Mouse (Mus musculus) gonadal fat pad, adult 2 months (tissue): ENCODE data around the gene Hhex. TPM values are rescaled to one million over a fixed set of nuclear protein-coding genes. Genes with fewer than 3 reads are reported as not detected.

Experiments
- DNase-seq: peaks from one replicate; pipeline ENCODE4 v3.0.0-alpha.2; 2012; ENCODE audit warnings: low read depth
- polyA plus RNA-seq: library from polyadenylated mRNA; depleted of rRNA; stranded (reverse); fragments of >200 nt; gene quantifications from 2 replicates; pipeline ENCODE4 v1.2.3, GENCODE M21; 2012; rRNA removed

The Hhex gene
- polyA plus RNA-seq: 2.0 and 3.8 TPM in 2 replicates

GRCm38 (mm10) chr19:37434263-37434951 is at the start of gene Hhex:
Gene Hhex, plus strand, starts transcription at chr19:37434810.
- DNase-seq: no peak

GRCm38 (mm10) chr19:37386126-37386525 is 48.5 kb upstream of the Hhex start:
- DNase-seq: no peak

DNA sequence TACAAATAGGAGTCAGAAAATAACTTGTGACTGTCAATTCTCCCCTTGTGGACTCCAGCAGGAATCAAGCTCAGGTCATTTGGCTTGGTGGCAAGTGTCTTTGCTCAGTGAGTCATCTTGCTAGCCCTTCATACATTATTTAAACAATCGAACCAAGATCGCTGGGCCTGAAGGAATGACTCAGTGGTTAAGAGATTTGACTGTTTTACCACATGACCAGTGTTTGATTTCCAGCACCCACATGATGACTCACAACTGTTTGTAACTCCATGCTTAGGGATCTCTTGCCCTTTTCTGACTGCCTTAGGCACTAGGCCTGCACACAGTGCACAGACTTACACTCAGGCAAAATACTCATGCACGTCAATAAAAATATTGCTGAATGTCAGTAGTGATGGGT is 42.7 kb upstream of the Hhex start:
- no peak for DNase-seq

DNA sequence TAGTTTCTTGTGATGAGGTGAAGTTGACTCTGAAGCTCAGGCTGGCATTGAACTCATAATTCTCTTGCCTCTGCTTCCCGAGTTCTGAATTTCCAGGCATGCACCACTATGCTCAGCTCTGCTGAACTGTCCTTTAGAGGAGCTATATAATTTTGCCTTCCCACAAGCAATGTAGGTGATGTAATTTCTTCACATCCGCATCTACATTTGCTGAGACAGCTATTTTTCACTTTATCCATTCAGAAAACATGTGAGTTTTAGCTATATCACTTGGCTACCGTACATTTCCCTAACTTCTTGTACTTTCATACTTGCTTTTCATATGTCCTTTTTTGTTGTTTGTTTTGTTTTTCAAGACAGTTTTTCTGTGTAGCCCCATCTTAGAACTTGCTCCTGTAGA is 38.3 kb upstream of the Hhex start:
- DNase-seq: no peak

- no peak for DNase-seq
These were observed 33.7 kb upstream of the Hhex start for GRCm38 (mm10) chr19:37400936-37401335.

- no peak for DNase-seq
These were observed 16.3 kb upstream of the Hhex start for GRCm38 (mm10) chr19:37418294-37418693.

DNA sequence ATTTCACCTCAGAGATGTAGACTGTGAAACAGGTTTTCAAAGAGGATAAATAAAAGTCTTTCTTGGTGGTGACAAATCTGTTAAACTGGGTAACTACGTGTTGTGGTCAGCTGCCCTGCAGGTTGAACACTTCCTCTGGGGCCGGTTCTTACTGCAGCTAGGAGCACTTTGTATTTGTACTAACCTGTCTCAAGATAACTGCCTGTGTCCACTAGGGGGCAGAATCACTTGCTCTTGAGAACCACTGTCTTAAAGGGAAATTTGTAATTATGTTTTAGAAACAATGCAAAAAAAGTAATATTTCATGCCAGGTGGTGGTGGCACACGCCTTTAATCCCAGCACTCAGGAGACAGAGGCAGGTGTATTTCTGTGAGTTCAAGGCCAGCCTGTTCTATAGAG is 15.0 kb upstream of the Hhex start:
- no peak for DNase-seq

- no peak for DNase-seq
These were observed 6.0 kb upstream of the Hhex start for GRCm38 (mm10) chr19:37428589-37428988.

DNA sequence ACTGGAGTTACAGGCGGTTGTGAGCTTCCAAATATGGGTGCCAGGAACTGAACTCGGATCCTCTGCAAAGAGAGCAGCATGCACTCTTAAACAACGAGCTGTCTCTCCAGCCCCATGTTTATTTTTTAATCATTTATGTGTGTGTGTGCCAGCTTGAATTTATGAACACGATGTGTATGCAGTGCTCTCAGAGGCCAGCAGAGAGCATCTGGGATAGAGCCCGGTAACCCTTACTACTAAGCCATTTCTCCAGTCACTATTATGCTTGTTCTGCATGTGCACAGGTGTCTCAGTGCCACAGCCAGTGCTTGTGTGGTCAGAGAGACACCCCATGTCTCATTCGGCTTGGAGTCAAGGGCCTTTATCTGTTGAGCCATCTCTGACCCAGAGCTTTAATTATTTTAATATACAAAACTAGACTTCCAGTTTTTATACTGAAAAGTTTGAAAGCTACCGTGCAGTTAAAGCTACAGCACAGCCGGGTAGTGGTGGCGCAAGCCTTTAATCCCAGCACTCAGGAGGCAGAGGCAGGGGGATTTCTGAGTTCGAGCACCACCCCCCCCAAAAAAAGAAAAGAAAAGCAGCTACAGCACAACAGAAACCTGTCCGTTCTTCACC is 3.4 kb upstream of the Hhex start:
- DNase-seq: no peak

DNA sequence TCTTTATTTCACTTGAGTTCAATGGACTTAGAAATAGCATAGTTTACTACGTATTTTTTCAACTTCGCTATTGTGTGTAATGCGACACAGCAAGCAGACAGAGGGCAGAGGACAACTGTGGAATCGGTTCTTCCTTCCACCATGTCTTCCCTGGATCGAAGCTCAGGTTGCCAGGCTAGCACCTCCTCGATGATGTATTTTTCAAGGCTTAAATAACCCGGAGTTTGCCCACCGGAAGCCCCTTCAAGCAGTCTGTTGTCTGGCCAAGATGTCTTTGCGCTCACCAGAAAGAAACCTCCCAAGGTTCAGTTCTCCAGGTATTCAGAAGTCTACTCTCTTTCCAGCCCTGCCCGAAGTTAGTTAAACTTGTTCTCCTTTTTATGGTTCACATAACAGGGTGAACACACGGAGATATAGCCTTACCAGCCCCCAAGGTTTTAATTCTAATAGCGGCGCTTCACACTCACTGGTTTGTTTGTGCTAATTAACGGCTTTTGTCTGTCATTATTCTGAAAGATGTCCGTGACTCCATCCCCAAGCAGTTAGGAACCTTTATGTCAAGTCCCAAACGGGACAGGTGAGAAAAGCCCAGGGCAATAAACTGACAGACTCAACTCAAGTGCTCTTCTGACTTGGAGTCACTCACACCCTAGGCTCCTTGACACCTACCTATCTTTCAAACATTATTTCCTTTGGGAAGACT is 1.6 kb upstream of the Hhex start:
- no peak for DNase-seq

DNA sequence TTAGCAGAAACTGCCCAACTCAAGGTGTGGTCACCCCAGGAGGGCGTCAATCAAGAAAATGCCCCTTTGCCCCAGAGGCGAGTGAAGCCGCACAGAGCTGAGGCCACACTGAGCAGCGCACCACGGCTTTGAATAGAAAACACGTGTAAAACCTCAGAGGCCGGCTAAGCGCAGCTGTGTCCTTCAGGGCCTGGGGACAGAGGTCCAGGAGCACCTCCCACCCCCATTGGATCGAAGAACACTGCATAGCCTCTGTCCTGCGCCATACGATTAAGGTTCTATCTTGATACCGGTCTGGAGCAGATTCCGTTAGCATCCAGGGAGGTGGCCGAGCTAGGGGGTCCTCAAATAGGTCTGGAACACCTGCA is 731 bp upstream of the Hhex start:
- no peak for DNase-seq

- DNase-seq: no peak
These were observed 637 bp downstream of the Hhex start for GRCm38 (mm10) chr19:37435041-37435852.

- no peak for DNase-seq
These were observed 1.2 kb downstream of the Hhex start for GRCm38 (mm10) chr19:37435853-37436174.

DNA sequence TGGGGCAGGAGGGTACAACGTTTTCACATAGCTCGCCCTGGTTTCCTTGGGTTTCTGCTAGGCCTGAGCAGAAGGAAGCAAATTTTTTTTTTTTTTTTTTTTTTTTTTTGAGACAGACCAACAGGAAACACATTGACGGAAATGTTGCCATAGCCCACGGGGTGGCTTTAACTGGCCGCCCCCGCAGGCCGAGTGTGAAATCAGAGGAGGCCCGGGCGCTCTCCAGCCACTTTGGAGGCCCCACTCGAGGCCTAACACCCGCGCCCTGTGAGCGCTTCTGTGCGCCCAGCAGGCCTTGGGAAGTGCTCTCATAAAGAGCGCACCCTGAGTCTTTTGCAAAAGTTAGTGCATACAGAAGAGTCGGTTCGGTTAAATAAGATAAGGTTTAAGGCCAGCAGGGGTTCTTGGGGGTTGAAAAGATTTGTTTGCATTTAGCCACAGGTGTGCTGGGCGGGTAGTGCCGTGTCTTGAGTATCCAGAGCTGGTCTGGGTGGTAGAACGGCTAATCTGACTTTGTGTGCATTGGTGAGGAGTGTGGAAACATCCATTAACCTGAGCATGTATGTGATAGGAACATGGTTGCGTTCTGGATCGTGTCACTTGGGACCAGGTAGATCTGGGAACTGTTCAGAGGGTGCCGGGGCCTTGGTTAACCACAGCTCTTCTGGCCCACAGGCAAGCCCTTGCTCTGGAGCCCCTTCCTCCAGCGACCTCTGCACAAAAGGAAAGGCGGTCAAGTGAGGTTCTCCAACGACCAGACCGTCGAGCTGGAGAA is 2.1 kb downstream of the Hhex start:
- no peak for DNase-seq

DNA sequence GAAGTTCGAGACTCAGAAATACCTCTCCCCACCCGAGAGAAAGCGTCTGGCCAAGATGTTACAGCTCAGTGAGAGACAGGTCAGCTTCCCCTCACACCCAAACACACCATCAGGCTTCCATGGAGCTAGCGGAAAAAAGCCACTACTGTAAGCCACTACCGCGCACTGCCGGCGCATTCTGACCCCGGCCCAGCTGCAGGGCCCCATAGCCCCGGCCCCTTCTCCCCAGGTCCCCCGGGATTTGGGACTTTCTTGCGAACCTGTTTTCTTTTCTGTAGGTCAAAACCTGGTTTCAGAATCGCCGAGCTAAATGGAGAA is 2.6 kb downstream of the Hhex start:
- DNase-seq: no peak

GRCm38 (mm10) chr19:37440181-37440580 is 5.6 kb downstream of the Hhex start:
- DNase-seq: no peak

DNA sequence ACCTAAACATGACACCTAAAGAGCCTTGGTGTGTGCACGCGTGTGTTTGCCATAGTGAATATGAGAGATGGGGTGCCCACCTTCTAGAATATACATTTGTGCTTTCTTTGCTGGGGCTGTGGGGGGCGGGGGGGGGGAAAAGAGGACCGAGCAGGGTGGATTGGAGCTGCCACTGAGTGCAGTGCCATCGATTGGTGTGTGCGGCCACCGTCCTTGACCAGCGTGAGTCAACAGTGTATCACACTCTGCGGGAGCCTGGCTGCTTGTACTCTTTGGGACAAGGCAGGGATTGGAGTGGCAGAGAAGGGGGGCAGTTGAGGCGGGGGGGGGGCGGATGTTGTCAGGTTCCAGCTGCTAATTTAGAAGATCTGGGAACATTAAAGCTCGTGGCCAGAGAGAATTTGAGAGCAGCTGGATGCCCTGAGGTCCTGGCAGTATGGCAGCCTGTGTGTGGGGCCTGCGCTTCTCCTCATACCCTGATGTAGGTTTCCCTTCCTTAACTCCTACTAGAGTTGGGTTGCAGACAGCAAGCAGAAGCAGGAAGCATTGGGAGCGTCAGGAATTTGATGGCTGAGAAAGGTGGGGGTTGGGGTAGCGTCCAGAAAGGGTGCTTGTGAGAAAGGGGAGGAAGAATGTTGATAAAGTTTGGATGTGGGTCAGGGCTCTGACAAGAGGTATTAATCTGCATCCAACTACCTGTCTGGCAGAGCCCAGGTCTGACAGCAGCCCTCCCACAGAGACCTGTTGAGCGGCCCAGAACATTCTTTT is 6.3 kb downstream of the Hhex start:
- DNase-seq: no peak

GRCm38 (mm10) chr19:37442524-37443286 is 8.1 kb downstream of the Hhex start:
- DNase-seq: no peak

GRCm38 (mm10) chr19:37443631-37444140 is 9.1 kb downstream of the Hhex start:
- DNase-seq: no peak

DNA sequence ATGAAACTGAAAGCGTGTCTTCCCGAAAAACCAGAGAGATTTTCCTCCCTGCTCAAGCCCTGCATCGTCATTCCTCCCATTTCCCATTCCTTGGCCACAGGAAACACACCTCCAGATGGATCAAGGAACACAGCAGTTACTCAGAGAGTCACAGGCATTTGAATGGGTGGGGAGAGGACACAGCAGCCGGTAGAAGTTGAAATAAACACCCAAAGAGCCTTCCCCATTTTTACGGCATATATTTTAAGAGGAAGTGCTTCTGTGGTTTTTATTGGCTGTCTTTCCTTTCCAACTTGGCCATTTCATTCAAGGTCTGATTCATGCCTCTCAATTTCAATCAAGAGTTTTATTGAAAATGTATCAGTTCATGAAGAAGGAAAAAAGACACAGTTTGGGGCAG is 13.6 kb downstream of the Hhex start:
- DNase-seq: no peak
